Mouse (Mus musculus) ES-E14 (cell line): ENCODE measurements around the gene Tbc1d30.

Source experiments
- CHD2 ChIP-seq: IDR thresholded peaks from 2 replicates; pipeline ENCODE4 v1.6.1; 2014; ENCODE audit warnings: mild to moderate bottlenecking, low read depth, low read length, inconsistent platforms
- HCFC1 ChIP-seq: IDR thresholded peaks from 2 replicates; pipeline ENCODE4 v1.6.1; 2012; ENCODE audit warnings: low read length, inconsistent platforms, borderline replicate concordance; ENCODE audit not compliant: insufficient read depth
- MAFK ChIP-seq: IDR thresholded peaks from 2 replicates; pipeline ENCODE4 v1.6.1; 2014; ENCODE audit warnings: mild to moderate bottlenecking, low read depth, low read length, inconsistent platforms; ENCODE audit not compliant: insufficient read depth
- ZC3H11A ChIP-seq: IDR thresholded peaks from 2 replicates; pipeline ENCODE4 v1.6.1; 2012; ENCODE audit warnings: low read depth, mild to moderate bottlenecking, inconsistent platforms, low read length, borderline replicate concordance
- ZNF384 ChIP-seq: IDR thresholded peaks from 2 replicates; pipeline ENCODE4 v1.6.1; 2012; ENCODE audit warnings: low read depth, low read length, inconsistent platforms

GRCm38 (mm10) chr10:121254343-121254742 is 96.7 kb downstream of the Tbc1d30 start:
- TF ChIP-seq CHD2 (no peak), MAFK (no peak), ZNF384 (no peak), ZC3H11A (no peak), HCFC1 (no peak)
